Mouse (Mus musculus): ENCODE results near the gene Cenpm.
"Not testable (repeated sequence)": the region's sequence is repeated elsewhere in the genome, so short reads cannot be mapped to it uniquely, and the experiment has no call there.

Gene Cenpm

DNA sequence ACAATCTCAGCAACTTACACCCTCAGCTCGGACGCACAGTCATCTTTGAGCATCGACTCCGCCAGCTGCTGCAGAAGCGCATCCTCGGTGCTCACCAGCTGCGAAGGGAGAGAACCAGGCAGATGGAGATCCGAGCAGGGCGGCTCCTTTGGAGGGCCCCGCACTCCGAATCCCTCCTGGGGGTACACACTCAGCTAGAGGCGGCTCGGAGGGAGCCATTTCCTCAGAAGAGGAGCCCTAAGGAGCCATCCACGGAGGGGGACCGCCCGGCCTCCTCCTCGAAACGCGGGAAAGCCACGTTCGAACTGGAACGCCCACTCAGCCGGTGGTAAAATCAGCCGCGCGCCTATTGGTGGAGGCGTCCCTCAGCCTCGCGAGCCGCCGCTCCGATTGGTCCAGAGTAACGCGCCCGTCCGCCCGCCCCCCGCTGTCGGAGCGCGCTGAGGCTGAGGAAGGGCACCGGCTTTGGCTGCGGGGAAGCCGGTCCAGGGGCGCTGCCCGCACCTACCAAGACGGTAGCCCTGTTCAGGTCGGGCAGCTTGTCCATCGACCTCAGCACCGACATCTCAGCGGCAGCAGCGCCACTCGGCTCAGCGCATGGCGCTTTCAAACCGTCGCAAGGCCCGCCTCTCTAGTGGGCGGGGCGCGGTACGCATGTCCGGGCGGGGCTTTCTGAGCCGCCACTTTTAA is at the start of gene Cenpm:
Gene Cenpm, minus strand, starts transcription at position 634 of the 690 bp plus-strand sequence.
- peak; percentile 92 for DNase-seq (ENCODE audit: low spot score)

DNA sequence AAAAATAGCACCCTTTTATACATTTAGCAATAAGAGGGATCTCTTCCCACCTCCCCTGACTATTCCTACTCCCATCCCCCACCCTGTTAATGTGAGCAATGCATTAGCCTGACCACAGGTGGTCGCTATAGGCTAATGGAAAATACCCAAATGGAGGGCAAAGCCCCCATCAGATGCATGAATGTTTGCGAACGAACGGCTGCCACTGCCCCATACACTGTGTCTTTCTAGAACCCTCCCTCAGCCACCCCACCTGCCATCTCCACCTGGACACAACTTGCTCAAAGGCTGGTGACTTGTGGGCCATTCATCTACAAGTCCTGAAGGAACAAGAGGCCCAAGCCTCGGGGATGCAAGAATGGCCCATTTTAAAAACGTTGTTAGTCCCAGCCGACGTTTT is 49.5 kb upstream of the Cenpm start:
- no peak for DNase-seq (ENCODE audit: low spot score)

DNA sequence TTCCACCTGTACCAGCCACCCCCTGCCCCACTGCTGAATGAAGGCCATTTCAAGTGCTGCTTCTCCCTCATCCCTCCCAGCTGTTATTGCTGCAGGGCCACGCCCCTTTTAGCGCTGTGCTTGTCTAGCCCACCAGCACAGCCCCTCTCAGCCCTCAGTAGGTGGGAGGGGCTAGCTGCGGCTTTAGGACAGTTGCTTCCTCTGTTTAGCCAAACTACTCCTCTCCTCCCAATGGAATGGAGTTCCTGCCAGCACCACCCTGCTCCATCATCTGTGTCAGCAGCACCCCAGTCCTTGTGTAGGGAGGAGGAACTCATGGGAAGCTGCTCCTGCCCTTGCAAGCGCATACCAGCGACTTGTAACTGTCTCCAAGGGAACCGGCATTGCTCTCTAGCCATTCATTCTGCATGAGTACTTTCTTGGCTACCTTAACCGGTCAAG is 48.7 kb upstream of the Cenpm start:
- no peak for DNase-seq (ENCODE audit: low spot score)

DNA sequence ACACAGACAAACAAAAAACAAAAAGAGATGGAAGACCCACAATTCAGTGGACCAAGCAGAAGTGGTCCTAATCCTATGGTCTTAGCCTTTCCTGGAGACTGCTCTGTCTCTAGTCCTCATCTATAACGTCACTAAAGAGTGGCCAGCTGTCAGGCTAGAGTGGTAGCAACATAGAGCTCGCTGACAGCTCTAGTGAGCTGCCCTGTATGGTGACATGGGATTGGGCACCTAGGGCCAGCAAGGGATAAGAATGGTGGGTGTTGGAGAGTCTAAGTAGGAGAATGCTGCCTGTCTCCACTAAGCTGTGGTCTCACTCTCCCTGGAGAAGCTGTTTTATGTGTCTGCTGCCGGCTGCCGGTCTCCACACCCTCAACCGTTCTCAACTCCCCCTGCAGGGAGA is 48.3 kb upstream of the Cenpm start:
- DNase-seq (ENCODE audit: low spot score): no peak

DNA sequence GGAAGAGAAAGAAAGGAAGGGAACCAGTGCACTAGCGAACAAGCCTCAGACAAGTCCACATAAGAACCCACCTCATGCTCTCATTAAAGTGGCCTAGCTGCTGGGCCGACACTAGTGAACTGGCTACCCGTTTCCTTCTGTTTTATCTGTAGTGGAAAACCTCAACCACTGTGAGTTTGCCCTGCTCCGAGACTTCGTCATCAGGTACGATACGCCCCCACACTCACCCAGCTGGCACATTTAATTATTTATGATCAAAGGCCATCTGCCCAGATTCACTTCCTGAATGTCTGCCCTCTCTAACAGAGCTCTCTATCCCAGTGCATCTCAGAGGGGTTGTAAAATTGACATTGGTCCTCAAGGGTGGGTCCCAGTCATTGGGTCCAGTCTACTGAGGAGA is 45.7 kb upstream of the Cenpm start:
- no peak for DNase-seq (ENCODE audit: low spot score)

DNA sequence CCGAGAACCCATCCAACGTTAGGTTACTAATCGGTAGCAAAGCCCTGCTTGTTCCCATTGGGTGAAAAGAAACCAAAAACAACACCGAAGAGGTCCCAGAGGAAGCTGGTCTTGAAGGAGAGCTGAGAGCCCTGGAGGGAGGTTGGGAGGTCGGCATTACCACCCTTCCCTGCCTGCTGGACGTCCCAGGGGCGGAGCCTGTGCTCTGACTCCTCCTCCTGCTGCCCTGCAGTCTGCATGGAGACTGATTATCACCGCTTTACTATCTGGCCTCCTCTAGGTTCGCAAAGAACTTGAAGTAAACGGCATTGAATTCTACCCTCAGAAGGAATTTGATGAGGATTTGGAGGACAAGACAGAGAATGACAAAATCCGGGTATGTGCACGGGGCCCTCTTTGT is 41.6 kb upstream of the Cenpm start:
- no peak for DNase-seq (ENCODE audit: low spot score)

DNA sequence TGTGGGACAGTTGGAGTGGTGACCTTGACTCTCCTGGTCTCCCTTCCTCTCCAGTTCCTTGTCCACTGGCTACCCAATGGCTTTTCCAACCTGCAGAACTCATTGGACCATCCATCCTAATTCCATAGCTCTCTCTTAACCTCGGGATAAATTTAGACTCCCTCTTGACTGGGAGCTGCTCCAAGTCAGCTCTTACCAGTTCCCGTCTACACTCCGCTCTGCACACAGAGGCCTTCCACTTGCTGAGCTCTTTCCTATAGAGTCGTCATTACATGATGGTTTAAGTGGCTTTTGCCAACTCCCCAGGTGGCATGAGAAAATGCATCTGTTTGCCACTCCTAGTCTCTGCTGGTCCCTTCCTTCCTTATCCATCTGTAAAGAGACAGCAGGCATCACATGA is 36.1 kb upstream of the Cenpm start:
- DNase-seq (ENCODE audit: low spot score): no peak

DNA sequence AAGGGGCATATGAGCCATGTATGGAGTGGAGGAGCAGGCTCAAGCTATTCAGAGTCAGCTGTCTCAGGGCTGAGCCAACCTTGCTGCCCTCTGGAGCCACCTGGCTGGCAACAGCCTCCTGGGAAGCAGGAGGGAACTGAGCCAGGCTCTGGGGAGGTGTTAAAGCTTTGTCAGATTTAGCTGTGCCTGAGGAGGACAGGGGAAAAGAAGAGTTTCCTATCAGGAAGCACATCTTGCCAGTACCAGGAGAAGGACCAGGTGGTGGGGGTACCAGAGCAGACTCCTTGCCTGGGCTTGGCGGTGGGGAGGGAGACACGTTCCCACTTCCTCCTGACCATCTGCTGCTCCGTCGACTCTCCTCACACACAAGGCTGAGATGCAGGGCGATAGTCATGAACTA is 33.0 kb upstream of the Cenpm start:
- no peak for DNase-seq (ENCODE audit: low spot score)

DNA sequence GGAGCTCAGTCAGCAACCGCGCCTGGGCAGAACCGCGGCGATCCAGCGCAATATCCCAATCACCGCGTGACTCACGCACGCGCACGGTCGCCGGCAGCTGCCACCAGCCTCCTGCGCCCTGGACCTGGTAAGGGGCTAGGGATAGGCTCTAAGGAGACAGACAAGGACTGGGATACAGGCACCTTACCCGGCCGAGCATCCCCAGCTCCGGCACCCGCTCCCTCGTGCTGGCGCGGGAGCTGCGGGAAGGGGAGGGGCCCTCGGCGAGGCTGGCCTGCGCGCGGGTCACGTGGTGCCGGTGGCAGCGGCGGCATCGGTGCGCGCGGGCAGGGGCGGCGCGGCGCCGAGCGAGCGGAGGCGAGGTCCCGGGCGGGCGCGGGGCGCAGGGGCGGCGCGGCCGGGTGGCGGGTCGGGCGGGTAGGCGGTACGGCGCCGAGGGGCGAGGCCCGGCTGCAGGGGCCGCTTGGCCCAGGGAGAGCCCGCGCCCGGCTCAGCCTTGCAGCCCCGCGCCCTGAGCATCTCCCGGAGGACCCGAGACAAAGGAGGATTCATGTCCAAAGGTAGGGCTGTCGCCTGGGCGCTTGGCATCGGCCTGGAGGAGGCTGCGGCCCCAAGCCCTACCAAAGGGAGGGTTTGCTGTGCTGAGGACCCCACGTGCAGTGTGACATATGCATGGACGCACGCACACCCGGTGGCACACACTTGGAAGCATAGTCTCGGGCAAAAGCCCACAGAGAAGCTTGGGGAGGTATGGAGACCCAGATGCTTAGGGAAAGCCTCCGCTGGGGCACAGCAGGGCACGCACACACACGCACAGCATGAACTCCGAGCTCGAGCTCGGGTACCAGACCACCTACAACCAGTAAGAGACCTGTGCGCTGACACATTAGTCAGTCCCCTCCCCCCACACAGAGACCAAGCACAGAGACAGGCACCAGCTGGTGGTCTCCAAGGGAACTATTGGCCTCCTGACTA is 30.7 kb upstream of the Cenpm start:
- no peak for DNase-seq (ENCODE audit: low spot score)

DNA sequence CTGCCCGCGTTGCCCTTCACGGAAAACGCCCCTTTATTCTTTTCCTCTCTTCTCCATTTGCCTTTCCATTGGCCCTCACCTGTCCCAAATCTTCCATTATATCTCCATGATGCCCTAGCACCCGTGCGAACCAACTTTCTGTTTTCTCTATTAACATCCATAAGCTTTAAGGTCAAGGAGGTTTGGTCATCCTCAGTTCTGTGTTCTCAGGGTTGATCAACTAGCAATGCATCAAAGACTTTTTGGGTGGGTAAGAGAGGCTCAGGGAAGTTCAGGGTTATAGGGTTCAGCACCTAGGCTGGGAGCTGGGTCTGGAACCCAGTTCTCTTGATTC is 30.0 kb upstream of the Cenpm start, which contains the start of gene Sept3:
Gene Sept3, plus strand, starts transcription at position 301 of the 334 bp plus-strand sequence.
- DNase-seq (ENCODE audit: low spot score): no peak

DNA sequence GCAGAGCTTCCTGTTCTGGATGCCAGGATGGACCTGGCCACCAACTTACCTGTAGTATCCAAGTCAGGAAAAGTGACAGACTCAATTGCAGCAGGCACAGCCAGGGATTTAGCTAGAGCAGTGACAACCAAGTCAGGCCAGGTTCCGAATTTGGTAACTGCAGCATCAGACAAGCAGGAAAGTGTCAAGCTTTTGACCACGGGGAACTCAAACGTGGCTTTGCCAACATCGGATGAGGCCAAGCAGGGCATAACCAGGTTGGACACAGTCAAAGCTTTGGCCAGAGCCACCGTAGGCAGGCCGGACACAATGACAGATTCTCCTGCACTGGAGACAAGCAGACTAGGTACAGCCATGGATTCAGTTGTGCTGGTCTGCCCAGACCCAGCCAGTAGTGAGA is 27.7 kb upstream of the Cenpm start:
- DNase-seq (ENCODE audit: low spot score): no peak

DNA sequence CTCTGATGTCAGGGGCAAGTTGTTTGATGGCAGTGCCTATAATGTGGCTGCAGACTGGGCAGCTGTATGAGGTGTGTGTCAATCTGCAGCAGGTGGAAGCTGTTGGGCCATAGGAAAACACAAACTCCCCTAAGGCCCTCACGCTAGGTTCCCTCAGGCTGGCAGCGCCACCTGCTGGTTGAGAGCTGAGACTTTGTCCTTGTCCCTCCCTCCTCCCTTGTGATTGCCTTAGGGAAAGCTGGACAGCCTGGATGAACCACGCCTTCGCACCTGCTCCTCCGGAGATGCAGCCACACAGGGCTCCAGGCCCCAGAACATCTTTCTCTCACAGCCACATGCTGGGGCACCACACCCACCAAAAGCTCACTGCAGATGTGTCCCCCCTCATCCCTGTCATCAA is 26.7 kb upstream of the Cenpm start:
- peak; percentile 51 for DNase-seq (ENCODE audit: low spot score)

DNA sequence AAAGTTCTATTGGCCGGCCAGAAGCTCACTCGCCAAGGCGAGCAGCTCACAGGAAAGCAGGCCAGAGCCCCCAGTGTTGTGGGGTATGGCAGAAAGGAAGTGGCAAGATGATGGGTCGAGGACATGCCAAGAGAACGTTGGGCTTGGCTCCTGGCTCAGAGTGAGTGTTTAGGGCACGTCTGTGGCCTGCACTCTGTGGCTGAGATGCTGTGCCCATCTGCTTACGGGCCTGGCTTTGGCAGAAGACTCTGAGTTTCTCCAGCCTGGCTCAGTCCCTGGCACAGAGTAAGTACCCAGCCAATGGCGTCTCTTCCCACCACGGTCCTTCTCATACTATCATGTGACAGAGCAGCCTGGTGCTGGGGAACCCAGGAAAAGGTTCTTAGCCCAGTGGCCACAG is 24.2 kb upstream of the Cenpm start:
- no peak for DNase-seq (ENCODE audit: low spot score)

DNA sequence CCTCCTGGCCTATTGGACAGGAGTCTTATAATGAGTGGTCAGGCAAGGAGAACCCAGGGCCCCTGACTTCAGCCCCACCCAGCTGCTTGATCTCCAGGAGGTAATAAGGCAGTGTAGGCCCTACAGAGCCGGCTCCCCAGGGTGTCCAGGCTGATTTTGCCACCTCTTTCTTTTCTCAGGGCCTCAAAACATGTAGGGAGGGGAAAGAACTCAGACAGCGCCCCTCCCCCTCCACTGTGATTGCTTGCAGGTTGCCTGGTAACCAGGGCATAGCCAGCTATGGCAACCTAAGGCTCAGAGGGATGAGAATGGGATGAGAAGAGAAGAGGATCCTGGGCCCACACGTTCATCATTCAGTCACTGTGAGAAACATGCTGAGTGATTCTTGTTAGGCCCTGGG is 23.6 kb upstream of the Cenpm start:
- no peak for DNase-seq (ENCODE audit: low spot score)

DNA sequence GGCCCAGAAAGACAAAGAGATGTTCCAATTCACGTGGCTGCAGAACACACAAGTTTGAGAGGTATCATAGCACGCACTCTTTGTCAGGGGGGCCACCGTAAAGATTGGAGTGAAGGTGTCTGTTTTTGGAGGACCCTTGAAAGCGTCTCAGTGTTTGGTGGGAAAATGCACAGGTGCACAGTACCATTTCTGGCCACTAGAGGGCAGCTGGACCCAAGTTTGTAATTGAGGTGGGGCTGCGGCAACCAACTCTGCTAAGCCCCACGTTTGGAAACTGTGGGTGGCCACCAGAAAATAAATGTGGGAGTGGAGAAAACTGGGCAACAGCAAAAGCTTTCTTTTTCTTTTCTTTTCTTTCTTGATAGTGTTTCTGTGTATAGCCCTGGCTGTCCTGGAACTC is 21.8 kb upstream of the Cenpm start:
- DNase-seq (ENCODE audit: low spot score): peak; percentile 55

DNA sequence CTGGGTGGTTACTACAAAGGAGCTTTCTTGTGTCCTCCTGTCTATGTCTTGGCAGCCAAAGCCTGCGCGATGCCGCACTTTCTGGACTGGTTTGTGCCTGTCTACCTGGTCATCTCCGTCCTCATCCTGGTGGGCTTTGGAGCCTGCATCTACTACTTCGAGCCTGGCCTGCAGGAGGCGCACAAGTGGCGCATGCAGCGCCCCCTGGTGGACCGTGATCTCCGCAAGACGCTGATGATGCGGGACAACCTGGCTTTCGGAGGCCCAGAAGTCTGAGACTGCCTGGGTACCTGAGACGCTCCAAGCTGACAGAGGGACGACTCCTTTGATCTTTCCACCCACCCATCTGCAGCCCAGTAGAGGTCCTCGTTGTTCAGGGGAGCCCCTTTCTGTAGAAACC is 15.0 kb upstream of the Cenpm start:
- peak; percentile 62 for DNase-seq (ENCODE audit: low spot score)

DNA sequence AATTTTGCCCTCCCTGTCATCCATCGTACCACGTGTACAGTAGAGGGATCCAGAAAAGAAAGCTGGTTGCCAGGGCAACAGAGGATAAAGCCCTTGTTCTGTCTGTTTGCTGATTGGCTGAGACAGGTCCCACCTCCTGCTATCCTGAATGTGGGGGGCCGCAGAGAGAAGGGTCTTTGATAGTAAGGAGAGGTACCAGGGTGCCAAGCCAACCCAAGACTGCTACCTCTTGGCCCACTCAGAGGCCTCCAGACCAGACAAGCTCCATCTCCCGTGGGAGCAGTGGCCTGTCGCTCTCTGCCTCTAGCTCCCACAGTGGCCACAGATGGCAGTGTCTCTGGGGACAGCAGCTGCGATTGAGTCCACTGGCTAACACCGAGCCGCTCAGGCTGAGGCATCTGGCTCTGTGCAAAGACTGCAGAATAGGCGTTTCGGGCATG is 11.4 kb upstream of the Cenpm start:
- DNase-seq (ENCODE audit: low spot score): no peak

DNA sequence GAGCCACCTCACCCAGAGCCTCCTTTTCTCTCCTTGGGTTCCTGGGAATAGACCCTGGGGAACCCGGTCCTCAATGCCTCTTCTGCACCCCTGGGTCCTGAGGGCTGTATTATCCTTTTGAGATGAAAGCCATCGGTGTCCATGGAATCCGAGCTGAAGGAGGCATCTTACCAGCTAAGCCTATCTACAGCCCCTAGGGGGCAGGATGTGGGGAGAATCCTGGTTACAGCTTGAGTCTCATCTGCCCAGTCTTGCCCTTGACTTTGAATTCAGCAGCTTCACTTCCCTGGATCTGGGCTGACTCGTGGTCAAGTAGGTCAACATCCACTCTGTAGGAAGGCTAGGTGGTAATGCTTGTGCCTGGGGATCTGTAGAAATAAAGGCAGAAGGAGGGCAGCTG is 10.7 kb upstream of the Cenpm start:
- DNase-seq (ENCODE audit: low spot score): no peak

DNA sequence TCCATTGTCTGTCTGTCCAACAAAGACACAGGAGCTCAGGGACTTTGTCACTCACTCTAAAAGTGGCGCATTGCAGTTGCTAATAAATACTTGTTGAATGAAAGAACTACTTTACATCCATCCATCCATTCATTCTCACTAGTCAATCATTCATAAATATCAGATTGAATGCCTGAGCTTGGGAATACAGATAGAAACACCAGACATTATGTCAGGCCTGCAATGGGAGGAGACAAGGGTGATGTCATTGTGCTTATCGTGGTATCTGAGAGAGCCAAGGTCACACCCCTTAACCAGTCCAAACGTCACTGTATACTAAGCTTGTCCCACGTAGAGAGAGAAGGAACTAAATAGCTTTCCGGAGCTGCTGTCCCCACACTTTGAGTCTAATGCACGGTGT is 7.5 kb upstream of the Cenpm start, which contains the start of gene 1500009C09Rik:
Gene 1500009C09Rik, plus strand, starts transcription at position 301 of the 400 bp plus-strand sequence.
- DNase-seq (ENCODE audit: low spot score): no peak

DNA sequence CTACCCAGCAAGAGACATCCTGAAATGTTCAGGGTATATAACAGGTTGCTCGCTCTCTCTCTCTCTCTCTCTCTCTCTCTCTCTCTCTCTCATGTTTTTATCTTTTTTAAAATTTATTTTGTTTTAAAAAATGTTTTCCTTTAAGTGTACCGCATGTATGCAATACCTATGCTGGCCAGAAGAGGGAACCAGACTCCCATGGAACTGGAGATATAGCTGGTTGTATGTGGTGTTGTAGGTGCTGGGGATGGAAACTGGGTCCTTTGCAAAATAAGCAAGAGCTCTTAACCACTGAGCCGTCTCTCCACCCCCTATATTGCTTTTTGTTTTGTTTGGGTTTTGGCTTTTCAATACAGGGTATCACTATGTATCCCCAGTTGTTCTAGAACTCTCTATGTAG is 7.0 kb upstream of the Cenpm start:
- no peak for DNase-seq (ENCODE audit: low spot score)

DNA sequence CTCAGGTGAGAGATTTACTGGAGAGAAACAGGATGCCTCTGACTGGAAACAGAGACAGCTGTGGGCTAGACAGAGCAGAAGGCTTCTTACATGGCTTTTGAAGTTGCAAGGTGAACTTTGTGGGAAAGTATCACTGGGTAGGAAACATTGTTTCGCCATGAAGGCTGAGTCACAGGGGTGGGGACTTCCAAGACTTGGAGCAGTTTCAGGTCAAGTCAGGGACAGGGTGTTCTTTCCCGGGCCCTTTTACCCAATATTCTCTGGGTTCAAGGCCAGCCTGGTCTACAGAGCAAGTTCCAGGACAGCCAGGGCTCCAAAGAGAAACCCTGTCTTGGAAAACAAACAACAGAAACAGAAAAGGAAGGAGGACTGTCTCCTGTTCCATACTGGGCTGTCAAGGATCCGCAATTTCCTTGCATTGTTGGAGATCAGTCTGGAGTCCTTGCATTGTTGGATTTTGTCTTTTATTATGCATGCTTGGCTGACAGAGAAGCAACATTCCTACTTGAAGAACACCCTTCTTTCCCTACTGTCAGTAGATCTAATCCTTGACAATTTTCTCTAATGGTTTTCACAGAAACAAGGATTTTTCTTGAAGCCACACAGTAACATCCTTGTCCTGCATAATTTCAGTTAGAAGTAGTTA is 2.7 kb upstream of the Cenpm start:
- DNase-seq (ENCODE audit: low spot score): no peak

DNA sequence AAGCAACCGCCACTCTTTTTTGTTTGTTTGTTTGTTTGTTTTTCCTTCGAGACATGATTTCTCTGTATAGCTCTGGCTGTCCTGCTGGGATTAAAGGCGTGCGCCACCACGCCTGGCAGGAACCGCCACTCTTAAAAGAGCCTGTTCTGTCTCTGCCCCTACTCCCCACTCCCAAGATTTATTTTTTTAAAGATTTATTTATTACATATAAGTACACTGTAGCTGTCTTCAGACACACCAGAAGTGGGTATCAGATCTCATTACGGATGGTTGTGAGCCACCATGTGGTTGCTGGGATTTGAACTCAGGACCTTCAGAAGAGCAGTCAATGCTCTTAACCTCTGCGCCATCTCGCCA is 235 bp upstream of the Cenpm start:
- DNase-seq (ENCODE audit: low spot score): not testable (repeated sequence)

DNA sequence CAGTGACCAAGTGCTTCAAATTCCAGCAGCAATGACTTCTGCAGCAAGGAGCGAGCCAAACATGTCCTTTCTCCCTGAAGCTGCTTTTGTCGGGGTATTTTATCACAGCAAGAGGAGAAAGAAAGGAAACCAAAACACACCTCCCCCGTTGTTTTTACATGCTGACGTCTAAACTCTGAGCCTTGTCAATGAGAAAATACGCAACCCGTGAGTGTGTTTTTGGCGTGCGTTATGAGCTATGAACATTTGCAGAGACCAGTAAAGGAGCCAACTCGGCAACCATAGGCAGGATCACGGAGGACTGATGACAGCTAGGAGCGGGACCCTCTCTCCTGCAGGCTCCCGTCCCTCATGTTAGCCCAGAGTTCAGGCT is 820 bp downstream of the Cenpm start:
- no peak for DNase-seq (ENCODE audit: low spot score)
